Mouse (Mus musculus) right cerebral cortex, postnatal 10 days (tissue): Measurements from ENCODE around the gene Tomm40l.
A peak's percentile ranks its signal among the peaks of the same experiment; 100 is the strongest.

ENCODE experiments used
- DNase-seq, 2 experiments: peaks; one replicate each; pipeline ENCODE4 v3.0.0; 2021; ENCODE audit warnings: low spot score in 2 of 2

The Tomm40l gene

GRCm38 (mm10) chr1:171229750-171230149 lies 7.4 kb upstream of the Tomm40l start:
- DNase-seq, result no peak

- no peak for DNase-seq
Measured at GRCm38 (mm10) chr1:171227879-171228278, 5.6 kb upstream of the Tomm40l start.

- no peak for DNase-seq
Measured at GRCm38 (mm10) chr1:171226780-171227179, 4.5 kb upstream of the Tomm40l start.

GRCm38 (mm10) chr1:171224857-171225256 lies 2.5 kb upstream of the Tomm40l start, which contains the start of gene Apoa2:
Apoa2 (plus strand) TSS chr1:171225054.
- no peak for DNase-seq

GRCm38 (mm10) chr1:171223796-171224195 lies 1.5 kb upstream of the Tomm40l start:
- no peak for DNase-seq

- DNase-seq, result no peak
Measured at GRCm38 (mm10) chr1:171223168-171223567, 854 bp upstream of the Tomm40l start.

- DNase-seq, result no peak
Measured at GRCm38 (mm10) chr1:171221281-171222193, 777 bp downstream of the Tomm40l start.

- peak; percentile 92 to 94 for DNase-seq
Measured at GRCm38 (mm10) chr1:171220871-171221270, 1.4 kb downstream of the Tomm40l start.

- DNase-seq, result no peak
Measured at GRCm38 (mm10) chr1:171216241-171216955, 5.9 kb downstream of the Tomm40l start.

GRCm38 (mm10) chr1:171213801-171214496 lies 8.4 kb downstream of the Tomm40l start, which contains the start of gene Nr1i3:
Nr1i3 (plus strand) TSS chr1:171213970.
- no peak for DNase-seq

- no peak for DNase-seq
Measured at GRCm38 (mm10) chr1:171212854-171213253, 9.5 kb downstream of the Tomm40l start.

- no peak for DNase-seq
Measured at GRCm38 (mm10) chr1:171209409-171209808, 12.9 kb downstream of the Tomm40l start.

GRCm38 (mm10) chr1:171205704-171206493 lies 16.4 kb downstream of the Tomm40l start:
- no peak for DNase-seq

GRCm38 (mm10) chr1:171204249-171204644 lies 18.1 kb downstream of the Tomm40l start:
- no peak for DNase-seq

- no peak for DNase-seq
Measured at GRCm38 (mm10) chr1:171203471-171204248, 18.7 kb downstream of the Tomm40l start.

- no peak for DNase-seq
Measured at GRCm38 (mm10) chr1:171200769-171201168, 21.5 kb downstream of the Tomm40l start.

- DNase-seq, result no peak
Measured at GRCm38 (mm10) chr1:171199532-171199931, 22.8 kb downstream of the Tomm40l start.

- peak; percentile 78 to 82 for DNase-seq
Measured at GRCm38 (mm10) chr1:171195887-171196397, 26.4 kb downstream of the Tomm40l start, which contains the start of gene Pcp4l1. Pcp4l1 (minus strand) TSS chr1:171196268.

- DNase-seq, result no peak
Measured at GRCm38 (mm10) chr1:171195046-171195822, 27.1 kb downstream of the Tomm40l start.
